Mouse (Mus musculus) left cerebral cortex, adult 9 months (tissue): ENCODE results near the gene Etv4.

Experiments used
- DNase-seq, 2 experiments: peaks; one replicate each; pipeline ENCODE4 v3.0.0; 2022; ENCODE audit warnings: low spot score in 2 of 2

Gene Etv4

DNA sequence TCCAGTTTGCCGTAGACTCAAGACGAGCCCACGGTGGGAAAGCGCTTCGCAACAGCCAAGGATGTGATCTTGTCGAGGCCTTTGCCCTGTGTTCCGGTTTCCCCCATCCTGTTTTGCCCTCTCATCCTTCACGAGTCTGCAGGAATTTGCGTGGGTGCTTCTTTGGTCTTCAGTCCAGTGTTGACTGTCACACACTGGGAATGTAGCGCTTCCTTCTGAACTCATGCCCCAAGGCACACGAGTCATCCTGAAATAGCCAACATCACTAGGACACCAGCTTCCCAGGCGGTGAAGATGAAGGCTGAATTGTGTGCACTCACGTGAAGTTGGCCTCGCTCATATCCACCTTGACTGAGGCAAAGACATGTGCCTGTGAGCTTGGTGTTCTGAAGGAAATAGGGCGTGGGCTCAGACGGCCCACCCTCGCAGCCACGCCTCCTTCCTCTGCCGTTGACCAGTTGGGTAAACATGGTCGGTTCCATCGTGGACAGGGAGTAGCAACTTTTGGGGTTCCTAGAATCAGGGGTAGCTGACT lies 65.1 kb downstream of the Etv4 start:
- no peak for DNase-seq
